Mouse (Mus musculus) embryonic facial prominence, embryonic 10.5 days (tissue): ENCODE data around the gene Ano3. TPM values are rescaled to one million over a fixed set of nuclear protein-coding genes. Genes with fewer than 3 reads are reported as not detected.

ENCODE experiments used
- DNase-seq: peaks from one replicate; pipeline ENCODE4 v3.0.0-alpha.2; 2017; ENCODE audit warnings: low spot score
- H3K27ac ChIP-seq: fragments of 300-500 bp; sonication (generic); replicated peaks from 2 replicates; pipeline ENCODE4 v1.5.1; 2016; ENCODE audit warnings: mild to moderate bottlenecking
- H3K27me3 ChIP-seq: fragments of 300-500 bp; sonication (generic); replicated peaks from 2 replicates; pipeline ENCODE4 v1.6.1; 2016; ENCODE audit warnings: low read depth, mild to moderate bottlenecking; ENCODE audit not compliant: poor library complexity, severe bottlenecking
- H3K36me3 ChIP-seq: fragments of 300-500 bp; sonication (generic); replicated peaks from 2 replicates; pipeline ENCODE4 v1.6.1; 2016; ENCODE audit warnings: mild to moderate bottlenecking, moderate library complexity
- H3K4me1 ChIP-seq: fragments of 300-500 bp; sonication (generic); 2 replicates; pipeline ENCODE4 v1.6.1; 2016
- H3K4me3 ChIP-seq: fragments of 300-500 bp; sonication (generic); 2 replicates; pipeline ENCODE4 v1.5.1; 2016; ENCODE audit warnings: mild to moderate bottlenecking, moderate library complexity
- H3K9me3 ChIP-seq: fragments of 300-500 bp; sonication (generic); 2 replicates; pipeline ENCODE4 v1.6.1; 2016; ENCODE audit warnings: mild to moderate bottlenecking
- WGBS: fragments of 180-500 bp; shearing (Covaris S2); methylation state at CpG from one replicate; pipeline ENCODE4 v1.1.7; 2016; 5-methylcytosine and 5-hydroxymethylcytosine counted together
- polyA plus RNA-seq: library from polyadenylated mRNA; unstranded; fragments of >200 nt; fragmentation: Nextera tagmentation; extraction: Ambion mirVana; gene quantifications from 2 replicates; pipeline ENCODE4 v1.2.1, GENCODE M21; 2016

Ano3 gene
- polyA plus RNA-seq, 1 experiment from 2014 or later, result 0.86 TPM

DNA sequence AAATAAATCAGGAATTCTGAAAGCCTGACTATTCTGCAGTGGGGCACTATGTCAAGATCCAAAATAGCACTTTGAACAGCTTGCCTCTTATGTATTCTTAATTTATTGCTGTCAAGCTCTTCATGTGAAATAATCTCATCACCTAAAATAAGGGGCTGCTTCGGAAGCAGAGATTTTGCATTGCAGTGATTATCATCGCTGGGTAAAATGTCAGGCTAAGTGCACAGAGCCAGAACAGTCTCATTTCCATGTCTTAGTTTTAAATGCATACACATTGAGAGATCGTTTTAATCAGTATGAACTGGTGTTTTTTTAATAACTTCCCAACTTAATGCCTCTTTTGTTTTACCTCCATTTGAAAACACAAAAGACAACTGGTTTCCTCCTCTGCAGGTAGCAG is 163.3 kb downstream of the Ano3 start:
- H3K36me3 ChIP-seq, result no peaks in the 10 kb centered on the region
- no peaks in the 10 kb centered on the region for H3K27me3 ChIP-seq
- WGBS, result 87% methylated on average over 3 of the region's 3 CpGs
- no peak for DNase-seq
- H3K4me3 ChIP-seq, result no peak overlapping the region
- H3K4me1 ChIP-seq, result no peaks in the 10 kb centered on the region
- no peak overlapping the region for H3K27ac ChIP-seq
- no peaks in the 10 kb centered on the region for H3K9me3 ChIP-seq

DNA sequence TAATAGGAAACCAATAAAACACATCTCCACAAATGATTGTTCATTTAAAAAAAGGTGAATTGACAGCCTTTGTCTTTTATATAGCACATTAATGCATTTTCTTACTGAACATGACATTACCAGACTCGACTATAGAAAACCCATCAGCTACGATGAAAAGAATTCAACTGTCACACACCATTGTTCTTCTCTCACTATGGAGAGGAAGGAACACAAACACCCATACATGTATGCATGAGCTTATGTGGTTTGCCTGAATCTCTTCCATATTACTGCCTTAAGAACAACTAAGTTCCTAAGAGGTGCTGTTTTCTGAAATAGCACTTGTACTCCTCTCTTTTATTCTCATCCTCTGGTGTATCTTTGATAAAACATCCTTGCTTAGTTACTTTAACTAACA is 191.3 kb downstream of the Ano3 start:
- no peaks in the 10 kb centered on the region for H3K4me1 ChIP-seq
- no peak overlapping the region for H3K27ac ChIP-seq
- H3K36me3 ChIP-seq, result no peaks in the 10 kb centered on the region
- no peaks in the 10 kb centered on the region for H3K27me3 ChIP-seq
- H3K9me3 ChIP-seq, result no peaks in the 10 kb centered on the region
- no peak overlapping the region for H3K4me3 ChIP-seq
- no peak for DNase-seq
- 83% methylated on average over 2 of the region's 2 CpGs for WGBS

DNA sequence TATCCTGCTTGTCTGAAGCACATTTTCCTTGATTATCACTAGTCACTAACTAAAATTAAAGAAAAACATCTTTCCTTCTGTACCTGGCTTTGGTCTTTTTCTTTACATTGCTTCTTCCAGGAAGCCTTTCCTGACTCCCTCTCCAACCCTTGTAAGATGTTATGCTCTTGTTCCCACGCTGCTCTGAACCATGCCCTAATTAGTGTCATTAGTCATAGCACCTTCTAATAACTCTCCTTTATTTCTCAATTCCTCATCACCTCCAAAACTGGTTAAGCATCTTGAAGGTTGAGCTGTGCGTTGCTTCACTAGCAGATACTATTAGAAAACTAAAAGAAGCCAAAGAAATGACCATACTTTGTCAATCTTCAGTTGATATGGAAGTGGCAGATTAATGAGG is 193.2 kb downstream of the Ano3 start:
- no peaks in the 10 kb centered on the region for H3K36me3 ChIP-seq
- H3K4me1 ChIP-seq, result no peaks in the 10 kb centered on the region
- no peaks in the 10 kb centered on the region for H3K9me3 ChIP-seq
- no peak overlapping the region for H3K27ac ChIP-seq
- H3K4me3 ChIP-seq, result no peak overlapping the region
- DNase-seq, result no peak
- no peaks in the 10 kb centered on the region for H3K27me3 ChIP-seq
- WGBS, result 89% methylated on average over 2 of the region's 2 CpGs

DNA sequence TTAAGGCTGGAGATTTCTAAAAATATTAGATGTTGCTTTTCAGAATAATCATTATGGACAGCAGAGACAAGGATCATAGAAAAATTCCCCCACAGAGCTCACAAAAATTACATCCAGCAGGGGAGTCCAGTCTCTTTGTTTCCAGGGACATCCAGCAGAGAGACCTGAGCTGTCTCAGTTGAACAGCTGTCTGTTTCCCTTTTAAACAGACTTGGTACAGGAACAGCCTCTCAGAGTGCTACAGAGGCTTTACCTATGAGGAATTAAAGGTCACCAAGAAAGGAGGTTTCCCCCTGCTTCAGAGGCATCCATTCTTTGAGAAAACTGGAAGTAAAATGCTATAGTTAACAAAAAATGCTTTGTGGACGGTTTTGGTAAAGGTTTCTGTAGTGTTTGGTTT is 210.2 kb downstream of the Ano3 start:
- Histone ChIP-seq H3K4me3 (no peak overlapping the region), H3K9me3 (no peaks in the 10 kb centered on the region), H3K27ac (0 out of 2 replicates have a peak overlapping the region, but pooled peaks have one; percentile 51), H3K36me3 (no peaks in the 10 kb centered on the region), H3K4me1 (no peaks in the 10 kb centered on the region; the same call in 1 of the 2 replicates), H3K27me3 (no peaks in the 10 kb centered on the region)
- no peak for DNase-seq
- WGBS, result 59% methylated on average over 1 of the region's 1 CpGs

- Histone ChIP-seq H3K27ac (no peak overlapping the region), H3K4me1 (no peaks in the 10 kb centered on the region; the same call in 1 of the 2 replicates), H3K4me3 (no peak overlapping the region), H3K27me3 (no peaks in the 10 kb centered on the region), H3K9me3 (no peaks in the 10 kb centered on the region), H3K36me3 (no peaks in the 10 kb centered on the region)
- no peak for DNase-seq
- WGBS, result 79% methylated on average over 1 of the region's 1 CpGs
These were observed 210.9 kb downstream of the Ano3 start for GRCm38 (mm10) chr2:110739781-110740180.

DNA sequence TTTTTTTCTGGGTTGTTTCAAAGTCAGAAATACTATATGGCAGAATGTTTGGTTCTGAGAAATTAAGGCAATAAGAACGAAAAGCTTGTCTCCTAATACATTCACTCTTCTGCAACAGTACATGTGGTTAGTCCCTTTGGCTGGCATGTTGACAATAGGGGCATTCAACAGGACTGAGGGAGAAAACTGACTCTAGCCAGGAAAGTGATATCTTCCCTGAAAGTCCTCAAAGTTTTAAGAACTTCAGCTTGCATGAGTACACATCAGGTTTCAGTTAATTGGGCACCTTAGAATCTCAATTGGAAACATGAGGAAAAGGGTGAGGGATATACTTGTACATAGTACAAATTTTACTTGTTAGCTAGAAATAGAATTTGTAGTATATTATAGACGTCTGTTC is 212.7 kb downstream of the Ano3 start:
- no peak overlapping the region for H3K27ac ChIP-seq
- 39% methylated on average over 2 of the region's 2 CpGs for WGBS
- H3K36me3 ChIP-seq, result no peaks in the 10 kb centered on the region
- H3K27me3 ChIP-seq, result no peaks in the 10 kb centered on the region
- H3K9me3 ChIP-seq, result no peaks in the 10 kb centered on the region
- no peak for DNase-seq
- H3K4me1 ChIP-seq, result no peaks in the 10 kb centered on the region; the same call in 1 of the 2 replicates
- no peak overlapping the region for H3K4me3 ChIP-seq

- Histone ChIP-seq H3K27ac (no peak overlapping the region), H3K9me3 (no peaks in the 10 kb centered on the region), H3K4me1 (no peaks in the 10 kb centered on the region; the same call in 1 of the 2 replicates), H3K27me3 (no peaks in the 10 kb centered on the region), H3K36me3 (no peaks in the 10 kb centered on the region), H3K4me3 (no peak overlapping the region)
- 71% methylated on average over 4 of the region's 4 CpGs for WGBS
- DNase-seq, result no peak
These were observed 213.5 kb downstream of the Ano3 start for GRCm38 (mm10) chr2:110737236-110737635.

DNA sequence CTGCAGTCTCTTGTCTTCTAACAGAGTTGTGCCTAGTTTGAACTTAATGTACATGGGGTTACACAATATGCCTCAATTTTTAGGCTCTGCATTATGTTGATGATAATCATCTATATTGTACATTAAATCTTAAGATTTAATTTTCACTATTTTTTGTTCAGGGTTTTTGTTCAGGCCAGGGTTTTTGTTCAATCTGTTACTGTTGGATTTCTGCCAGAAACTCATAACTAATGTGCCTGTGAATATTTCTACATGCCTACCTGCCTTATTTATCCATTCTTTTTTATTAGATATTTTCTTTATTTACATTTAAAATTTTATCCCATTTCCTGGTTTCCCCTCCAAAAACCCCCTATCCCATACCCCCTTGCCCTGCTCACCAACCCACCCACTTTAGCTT is 224.6 kb downstream of the Ano3 start:
- H3K9me3 ChIP-seq, result no peaks in the 10 kb centered on the region

GRCm38 (mm10) chr2:110722208-110722607 is 228.5 kb downstream of the Ano3 start:
- Histone ChIP-seq H3K27me3 (no peaks in the 10 kb centered on the region), H3K36me3 (no peaks in the 10 kb centered on the region), H3K4me1 (no peaks in the 10 kb centered on the region), H3K9me3 (no peaks in the 10 kb centered on the region), H3K4me3 (no peak overlapping the region), H3K27ac (no peak overlapping the region)
- DNase-seq, result no peak
- WGBS, result 80% methylated on average over 1 of the region's 1 CpGs

More for the DNA sequence above, 224.6 kb downstream of the Ano3 start:
- Histone ChIP-seq H3K27me3 (no peaks in the 10 kb centered on the region), H3K36me3 (no peaks in the 10 kb centered on the region), H3K27ac (no peak overlapping the region), H3K4me3 (no peak overlapping the region), H3K4me1 (no peaks in the 10 kb centered on the region)
- no peak for DNase-seq

DNA sequence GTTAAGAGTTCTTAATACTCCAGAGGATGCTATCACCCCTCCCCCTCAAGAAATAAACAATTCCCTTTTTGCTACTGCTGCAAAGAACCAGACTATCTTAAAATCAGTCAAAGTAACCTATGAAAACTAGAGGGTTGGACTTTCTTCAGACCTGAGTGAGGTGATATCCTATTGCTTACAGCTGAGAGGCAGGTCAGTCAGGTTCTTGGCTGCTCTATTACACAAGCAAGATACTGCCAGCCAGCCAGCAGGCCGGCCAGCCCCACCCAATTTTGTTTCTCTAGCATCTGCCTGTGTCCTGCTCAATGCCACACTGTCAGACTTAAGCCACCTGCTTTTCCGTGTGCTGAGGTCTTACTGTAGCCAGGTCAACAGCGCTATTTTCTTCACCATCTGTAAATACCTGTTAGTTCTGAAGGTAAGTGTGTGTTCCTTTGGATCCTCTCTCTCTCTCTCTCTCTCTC is 229.4 kb downstream of the Ano3 start, which contains the start of gene Muc15:
TSS of gene Muc15 (plus strand) at position 51 of the 464 bp plus-strand sequence.
- H3K27me3 ChIP-seq, result no peaks in the 10 kb centered on the region
- no peak within 1 kb of the TSS for H3K27ac ChIP-seq
- no peaks in the 10 kb centered on the region for H3K4me1 ChIP-seq
- H3K36me3 ChIP-seq, result no peaks in the 10 kb centered on the region
- WGBS, result 43% methylated on average over 3 of the region's 3 CpGs
- no peak within 1 kb of the TSS for H3K4me3 ChIP-seq
- DNase-seq, result no peak
- no peaks in the 10 kb centered on the region for H3K9me3 ChIP-seq

DNA sequence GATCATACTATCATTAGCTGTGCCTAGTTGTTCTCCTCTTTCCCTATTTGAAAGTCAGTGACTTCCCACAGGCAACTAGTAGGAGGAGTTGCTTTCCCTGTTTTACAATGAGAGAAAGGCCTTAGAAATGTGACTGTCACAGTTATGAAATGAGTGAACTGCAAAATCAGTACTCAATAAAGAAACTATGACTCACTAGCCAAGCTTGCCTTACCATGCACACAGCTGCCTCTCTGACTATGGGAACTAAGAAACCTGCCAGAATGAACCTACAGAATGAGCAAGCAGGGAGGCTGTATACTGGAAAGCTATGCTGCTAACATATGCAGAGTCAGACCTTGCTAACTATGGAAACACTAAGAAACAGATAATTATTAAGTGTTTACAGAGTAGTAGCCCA is 231.7 kb downstream of the Ano3 start:
- no peak for DNase-seq
- Histone ChIP-seq H3K9me3 (no peaks in the 10 kb centered on the region), H3K36me3 (no peaks in the 10 kb centered on the region), H3K4me1 (no peaks in the 10 kb centered on the region), H3K27me3 (no peaks in the 10 kb centered on the region), H3K27ac (no peak overlapping the region), H3K4me3 (no peak overlapping the region)

- no peaks in the 10 kb centered on the region for H3K9me3 ChIP-seq
- 81% methylated on average over 10 of the region's 10 CpGs for WGBS
- H3K27me3 ChIP-seq, result no peaks in the 10 kb centered on the region
- H3K4me1 ChIP-seq, result no peaks in the 10 kb centered on the region
- H3K4me3 ChIP-seq, result no peak overlapping the region
- DNase-seq, result no peak
- H3K36me3 ChIP-seq, result no peaks in the 10 kb centered on the region
- no peak overlapping the region for H3K27ac ChIP-seq
These were observed 240.5 kb downstream of the Ano3 start for GRCm38 (mm10) chr2:110710055-110710720.

DNA sequence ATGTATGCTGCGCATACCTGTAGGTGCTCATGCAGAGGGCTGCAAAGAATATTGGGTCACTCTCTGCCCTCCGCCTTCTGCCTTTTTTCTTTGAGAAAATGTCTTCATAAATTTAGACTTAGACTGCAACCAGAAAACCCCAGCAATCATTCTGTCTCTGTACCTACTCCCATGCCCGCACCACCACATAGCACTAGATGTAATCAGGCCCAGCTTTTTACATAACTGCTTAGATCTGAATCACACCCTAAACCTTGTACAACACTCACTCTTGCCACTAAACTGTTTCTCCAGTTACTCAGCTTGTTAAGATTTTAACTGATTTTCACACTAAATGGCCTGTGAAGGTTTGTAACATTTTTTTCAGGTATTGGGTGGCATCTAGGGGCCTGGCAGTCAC is 241.3 kb downstream of the Ano3 start:
- Histone ChIP-seq H3K4me1 (no peaks in the 10 kb centered on the region), H3K36me3 (no peaks in the 10 kb centered on the region), H3K9me3 (no peaks in the 10 kb centered on the region), H3K27ac (no peak overlapping the region), H3K27me3 (no peaks in the 10 kb centered on the region), H3K4me3 (no peak overlapping the region)
- WGBS, result 94% methylated on average over 3 of the region's 3 CpGs
- no peak for DNase-seq
